Mouse (Mus musculus): ENCODE data around the gene Fam198b. TPM values are rescaled to one million over a fixed set of nuclear protein-coding genes. Genes with fewer than 3 reads are reported as not detected.

Gene Fam198b
- polyA plus RNA-seq, 1 experiment, result 2.1 TPM

GRCm38 (mm10) chr3:79887966-79888365, 3.6 kb downstream of the Fam198b start:
- Histone ChIP-seq H3K36me3 (ENCODE audit: control insufficient read depth, insufficient read depth, low read length) (no peaks in the 10 kb centered on the region), H3K27ac (ENCODE audit: insufficient read depth, low read length) (no peak overlapping the region), H3K4me3 (ENCODE audit: extremely low read depth, insufficient read depth, insufficient read length) (no peak overlapping the region), H3K4me1 (ENCODE audit: control insufficient read depth, insufficient read depth, insufficient read length) (no peaks in the 10 kb centered on the region; the same call in 1 of the 2 replicates), H3K27me3 (ENCODE audit: control insufficient read depth, insufficient read depth, low read length) (no peaks in the 10 kb centered on the region)
- DNase-seq (ENCODE audit: low read depth in 1 of 2, low spot score in 2 of 2), result no peak
- no peak for TF ChIP-seq POLR2A (IDR thresholded peaks at IDR 0.05; ENCODE audit: low read depth, low read length)
- no peak for TF ChIP-seq CTCF (IDR thresholded peaks at IDR 0.05; ENCODE audit: extremely low read depth, insufficient read depth, insufficient read length, insufficient replicate concordance)
- 80% methylated on average over 2 of the region's 2 CpGs for WGBS

- TF ChIP-seq CTCF (IDR thresholded peaks at IDR 0.05; ENCODE audit: extremely low read depth, insufficient read depth, insufficient read length, insufficient replicate concordance) (no peak), POLR2A (IDR thresholded peaks at IDR 0.05; ENCODE audit: low read depth, low read length) (no peak)
- WGBS, result 92% methylated on average over 13 of the region's 13 CpGs
- no peak for DNase-seq (ENCODE audit: low read depth in 1 of 2, low spot score in 2 of 2)
- no peaks in the 10 kb centered on the region for H3K36me3 ChIP-seq (ENCODE audit: control insufficient read depth, insufficient read depth, low read length)
- H3K27me3 ChIP-seq (ENCODE audit: control insufficient read depth, insufficient read depth, low read length), result no peaks in the 10 kb centered on the region
- no peak overlapping the region for H3K27ac ChIP-seq (ENCODE audit: insufficient read depth, low read length)
- H3K4me3 ChIP-seq (ENCODE audit: extremely low read depth, insufficient read depth, insufficient read length), result no peak overlapping the region
- no peaks in the 10 kb centered on the region for H3K4me1 ChIP-seq (ENCODE audit: control insufficient read depth, insufficient read depth, insufficient read length)
Observed at GRCm38 (mm10) chr3:79897534-79898370, 13.4 kb downstream of the Fam198b start.

DNA sequence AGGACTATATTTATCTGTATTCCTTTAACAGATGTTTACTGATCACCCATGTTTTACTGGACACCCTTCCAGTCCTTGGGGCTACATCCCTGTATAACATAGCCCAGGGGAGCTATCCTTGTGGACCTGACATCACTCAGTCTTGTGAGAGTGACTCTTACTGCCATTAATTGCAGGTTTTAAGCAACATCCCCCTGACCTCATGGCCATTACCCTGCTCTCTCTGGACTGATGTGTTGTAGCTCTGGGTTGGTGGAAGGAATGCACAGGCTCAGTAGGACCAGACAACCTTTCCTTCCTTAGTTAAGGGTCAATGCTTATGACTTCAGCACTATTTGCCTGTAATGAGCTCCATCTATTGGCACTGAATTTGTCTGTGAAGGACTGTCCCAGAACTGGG, 14.2 kb downstream of the Fam198b start:
- no peaks in the 10 kb centered on the region for H3K27me3 ChIP-seq (ENCODE audit: control insufficient read depth, insufficient read depth, low read length)
- no peaks in the 10 kb centered on the region for H3K4me1 ChIP-seq (ENCODE audit: control insufficient read depth, insufficient read depth, insufficient read length)
- DNase-seq (ENCODE audit: low read depth in 1 of 2, low spot score in 2 of 2), result no peak
- no peak overlapping the region for H3K27ac ChIP-seq (ENCODE audit: insufficient read depth, low read length)
- no peak overlapping the region for H3K4me3 ChIP-seq (ENCODE audit: extremely low read depth, insufficient read depth, insufficient read length)
- no peak for TF ChIP-seq POLR2A (IDR thresholded peaks at IDR 0.05; ENCODE audit: low read depth, low read length)
- no peak for TF ChIP-seq CTCF (IDR thresholded peaks at IDR 0.05; ENCODE audit: extremely low read depth, insufficient read depth, insufficient read length, insufficient replicate concordance)
- H3K36me3 ChIP-seq (ENCODE audit: control insufficient read depth, insufficient read depth, low read length), result no peaks in the 10 kb centered on the region

GRCm38 (mm10) chr3:79899906-79900305, 15.6 kb downstream of the Fam198b start:
- Histone ChIP-seq H3K4me1 (ENCODE audit: control insufficient read depth, insufficient read depth, insufficient read length) (no peaks in the 10 kb centered on the region), H3K4me3 (ENCODE audit: extremely low read depth, insufficient read depth, insufficient read length) (no peak overlapping the region), H3K27ac (ENCODE audit: insufficient read depth, low read length) (no peak overlapping the region), H3K27me3 (ENCODE audit: control insufficient read depth, insufficient read depth, low read length) (no peaks in the 10 kb centered on the region), H3K36me3 (ENCODE audit: control insufficient read depth, insufficient read depth, low read length) (no peaks in the 10 kb centered on the region)
- no peak for DNase-seq (ENCODE audit: low read depth in 1 of 2, low spot score in 2 of 2)
- 83% methylated on average over 9 of the region's 9 CpGs for WGBS
- TF ChIP-seq CTCF (IDR thresholded peaks at IDR 0.05; ENCODE audit: extremely low read depth, insufficient read depth, insufficient read length, insufficient replicate concordance), result no peak
- TF ChIP-seq POLR2A (IDR thresholded peaks at IDR 0.05; ENCODE audit: low read depth, low read length), result no peak

GRCm38 (mm10) chr3:79900502-79900901, 16.2 kb downstream of the Fam198b start:
- no peak for DNase-seq (ENCODE audit: low read depth in 1 of 2, low spot score in 2 of 2)
- WGBS, result 86% methylated on average over 2 of the region's 2 CpGs
- no peaks in the 10 kb centered on the region for H3K36me3 ChIP-seq (ENCODE audit: control insufficient read depth, insufficient read depth, low read length)

GRCm38 (mm10) chr3:79901321-79901720, 17.0 kb downstream of the Fam198b start:
- TF ChIP-seq CTCF (IDR thresholded peaks at IDR 0.05; ENCODE audit: extremely low read depth, insufficient read depth, insufficient read length, insufficient replicate concordance) (no peak), POLR2A (IDR thresholded peaks at IDR 0.05; ENCODE audit: low read depth, low read length) (no peak)

More at GRCm38 (mm10) chr3:79900502-79900901, 16.2 kb downstream of the Fam198b start:
- no peaks in the 10 kb centered on the region for H3K27me3 ChIP-seq (ENCODE audit: control insufficient read depth, insufficient read depth, low read length)
- TF ChIP-seq POLR2A (IDR thresholded peaks at IDR 0.05; ENCODE audit: low read depth, low read length) (no peak), CTCF (IDR thresholded peaks at IDR 0.05; ENCODE audit: extremely low read depth, insufficient read depth, insufficient read length, insufficient replicate concordance) (no peak)
- no peaks in the 10 kb centered on the region for H3K4me1 ChIP-seq (ENCODE audit: control insufficient read depth, insufficient read depth, insufficient read length)
- H3K4me3 ChIP-seq (ENCODE audit: extremely low read depth, insufficient read depth, insufficient read length), result no peak overlapping the region
- no peak overlapping the region for H3K27ac ChIP-seq (ENCODE audit: insufficient read depth, low read length)

GRCm38 (mm10) chr3:79901734-79902133, 17.4 kb downstream of the Fam198b start:
- H3K27me3 ChIP-seq (ENCODE audit: control insufficient read depth, insufficient read depth, low read length), result no peaks in the 10 kb centered on the region
- H3K27ac ChIP-seq (ENCODE audit: insufficient read depth, low read length), result no peak overlapping the region
- H3K4me3 ChIP-seq (ENCODE audit: extremely low read depth, insufficient read depth, insufficient read length), result no peak overlapping the region
- TF ChIP-seq CTCF (IDR thresholded peaks at IDR 0.05; ENCODE audit: extremely low read depth, insufficient read depth, insufficient read length, insufficient replicate concordance) (no peak), POLR2A (IDR thresholded peaks at IDR 0.05; ENCODE audit: low read depth, low read length) (no peak)
- 55% methylated on average over 4 of the region's 4 CpGs for WGBS
- no peak for DNase-seq (ENCODE audit: low read depth in 1 of 2, low spot score in 2 of 2)
- no peaks in the 10 kb centered on the region for H3K36me3 ChIP-seq (ENCODE audit: control insufficient read depth, insufficient read depth, low read length)
- H3K4me1 ChIP-seq (ENCODE audit: control insufficient read depth, insufficient read depth, insufficient read length), result no peaks in the 10 kb centered on the region

More at GRCm38 (mm10) chr3:79901321-79901720, 17.0 kb downstream of the Fam198b start:
- DNase-seq (ENCODE audit: low read depth in 1 of 2, low spot score in 2 of 2), result no peak
- Histone ChIP-seq H3K27me3 (ENCODE audit: control insufficient read depth, insufficient read depth, low read length) (no peaks in the 10 kb centered on the region), H3K36me3 (ENCODE audit: control insufficient read depth, insufficient read depth, low read length) (no peaks in the 10 kb centered on the region), H3K4me3 (ENCODE audit: extremely low read depth, insufficient read depth, insufficient read length) (no peak overlapping the region), H3K4me1 (ENCODE audit: control insufficient read depth, insufficient read depth, insufficient read length) (no peaks in the 10 kb centered on the region), H3K27ac (ENCODE audit: insufficient read depth, low read length) (no peak overlapping the region)
- 89% methylated on average over 6 of the region's 6 CpGs for WGBS

Measured in spleen, adult 2 months (tissue).